Mouse (Mus musculus) lung, postnatal 10 days (tissue): ENCODE data around the gene Klk10.

Experiments
- DNase-seq: peaks from one replicate; pipeline ENCODE4 v3.0.0; 2021

Klk10 gene

GRCm38 (mm10) chr7:43780746-43781145 lies at the start of gene Klk10:
TSS of gene Klk10 (plus strand) at chr7:43781035.
- no peak for DNase-seq

GRCm38 (mm10) chr7:43747788-43748187 lies 33.0 kb upstream of the Klk10 start:
- peak; percentile 31 for DNase-seq

- no peak for DNase-seq
Observed at GRCm38 (mm10) chr7:43752806-43753205, 28.0 kb upstream of the Klk10 start.

- DNase-seq, result no peak
Observed at GRCm38 (mm10) chr7:43766484-43766883, 14.4 kb upstream of the Klk10 start.

GRCm38 (mm10) chr7:43768597-43768996 lies 12.2 kb upstream of the Klk10 start, which contains the start of gene Klk12:
TSS of gene Klk12 (plus strand) at chr7:43768897.
- no peak for DNase-seq

- DNase-seq, result no peak
Observed at GRCm38 (mm10) chr7:43769636-43770035, 11.2 kb upstream of the Klk10 start.

GRCm38 (mm10) chr7:43770701-43771100 lies 10.1 kb upstream of the Klk10 start:
- no peak for DNase-seq

- no peak for DNase-seq
Observed at GRCm38 (mm10) chr7:43771916-43772315, 8.9 kb upstream of the Klk10 start.

- DNase-seq, result no peak
Observed at GRCm38 (mm10) chr7:43772901-43773300, 7.9 kb upstream of the Klk10 start.

- DNase-seq, result no peak
Observed at GRCm38 (mm10) chr7:43774364-43774763, 6.5 kb upstream of the Klk10 start, which contains the start of gene Klk11. TSS of gene Klk11 (plus strand) at chr7:43774604.

GRCm38 (mm10) chr7:43774802-43775201 lies 6.0 kb upstream of the Klk10 start:
- DNase-seq, result no peak

- DNase-seq, result no peak
Observed at GRCm38 (mm10) chr7:43775311-43776057, 5.4 kb upstream of the Klk10 start.

- DNase-seq, result no peak
Observed at GRCm38 (mm10) chr7:43776506-43776905, 4.3 kb upstream of the Klk10 start.

- no peak for DNase-seq
Observed at GRCm38 (mm10) chr7:43777423-43777822, 3.4 kb upstream of the Klk10 start.

- DNase-seq, result no peak
Observed at GRCm38 (mm10) chr7:43778176-43778970, 2.5 kb upstream of the Klk10 start.

- no peak for DNase-seq
Observed at GRCm38 (mm10) chr7:43780241-43780640, 594 bp upstream of the Klk10 start.

- DNase-seq, result no peak
Observed at GRCm38 (mm10) chr7:43781541-43781940, 706 bp downstream of the Klk10 start.

GRCm38 (mm10) chr7:43782275-43783265 lies 1.7 kb downstream of the Klk10 start:
- DNase-seq, result peak; percentile 84

GRCm38 (mm10) chr7:43785286-43785685 lies 4.5 kb downstream of the Klk10 start:
- peak; percentile 28 for DNase-seq

- no peak for DNase-seq
Observed at GRCm38 (mm10) chr7:43788096-43788495, 7.3 kb downstream of the Klk10 start.

- DNase-seq, result no peak
Observed at GRCm38 (mm10) chr7:43789295-43789694, 8.5 kb downstream of the Klk10 start.

- no peak for DNase-seq
Observed at GRCm38 (mm10) chr7:43791591-43791990, 10.8 kb downstream of the Klk10 start, which contains the start of gene Klk9. TSS of gene Klk9 (plus strand) at chr7:43791891.

GRCm38 (mm10) chr7:43796355-43796754 lies 15.5 kb downstream of the Klk10 start:
- DNase-seq, result no peak
